Mouse (Mus musculus) CH12.LX (cell line): ENCODE measurements around the gene Gpatch11. TPM values are rescaled to one million over a fixed set of nuclear protein-coding genes. Genes with fewer than 3 reads are reported as not detected.

ENCODE experiments used
- DNase-seq: peaks from one replicate; pipeline ENCODE4 v3.0.0-alpha.2; 2013; ENCODE audit errors: extremely low read depth
- H3K27ac ChIP-seq: 2 replicates; pipeline ENCODE4 v1.5.1; 2012; ENCODE audit warnings: low read depth, mild to moderate bottlenecking, control low read depth, moderate library complexity; ENCODE audit not compliant: insufficient read depth
- H3K27me3 ChIP-seq: replicated peaks from 2 replicates; pipeline ENCODE3; 2012; ENCODE audit warnings: inconsistent platforms
- H3K36me3 ChIP-seq, 2 experiments: replicated peaks in 1 of 2; 2 replicates each; pipeline versions ENCODE3 to v1.6.1; 2012; ENCODE audit warnings: inconsistent platforms in 1 of 2, low read length in 1 of 2, mild to moderate bottlenecking in 1 of 2, mixed read lengths in 1 of 2, moderate library complexity in 1 of 2; ENCODE audit not compliant: control insufficient read depth in 1 of 2, insufficient read depth in 1 of 2
- H3K4me1 ChIP-seq, 2 experiments: 2 replicates each; pipeline ENCODE4 v1.6.1; 2012; ENCODE audit warnings: inconsistent platforms in 1 of 2, moderate library complexity in 1 of 2; ENCODE audit not compliant: insufficient read depth in 2 of 2, control insufficient read depth in 1 of 2
- H3K4me2 ChIP-seq: 2 replicates; pipeline ENCODE4 v1.6.1; 2012; ENCODE audit warnings: low read depth, mild to moderate bottlenecking, control low read depth; ENCODE audit not compliant: poor library complexity, insufficient read depth, severe bottlenecking
- H3K4me3 ChIP-seq, 3 experiments: fragments of 150-350 bp in 1 of 3; sonication (generic) in 1 of 3; replicated peaks in 1 of 3; 2 replicates each; pipeline versions ENCODE3 to v1.5.1; 2011 to 2012; ENCODE audit warnings: low read depth in 2 of 3, low read length in 2 of 3, mild to moderate bottlenecking in 2 of 3, moderate library complexity in 2 of 3, control low read depth in 1 of 3, improper control_type of control experiment in 1 of 3, inconsistent platforms in 1 of 3, mixed read lengths in 1 of 3; ENCODE audit not compliant: poor library complexity in 1 of 3
- H3K79me2 ChIP-seq: replicated peaks from 2 replicates; pipeline ENCODE4 v1.6.1; 2012; ENCODE audit warnings: mild to moderate bottlenecking, moderate library complexity; ENCODE audit not compliant: control insufficient read depth, poor library complexity, insufficient read depth, severe bottlenecking; ENCODE audit errors: extremely low read depth
- H3K9ac ChIP-seq: 2 replicates; pipeline ENCODE4 v1.6.1; 2012; ENCODE audit warnings: low read depth, mild to moderate bottlenecking, control low read depth, moderate library complexity; ENCODE audit not compliant: insufficient read depth
- H3K9me3 ChIP-seq: replicated peaks from 2 replicates; pipeline ENCODE3; 2012; ENCODE audit warnings: low read length, inconsistent platforms, mixed read lengths
- BHLHE40 ChIP-seq: IDR thresholded peaks from 2 replicates; pipeline ENCODE4 v1.6.1; 2011; ENCODE audit warnings: mild to moderate bottlenecking, low read depth, low read length, improper control_type of control experiment
- CTCF ChIP-seq, 2 experiments: IDR thresholded peaks in 1 of 2; conservative IDR thresholded peaks in 1 of 2; 2 replicates each; pipeline ENCODE4 v1.5.1; 2011 to 2012; ENCODE audit warnings: low read depth in 2 of 2, low read length in 2 of 2, improper control_type of control experiment in 1 of 2, inconsistent platforms in 1 of 2, mild to moderate bottlenecking in 1 of 2, moderate library complexity in 1 of 2
- E2F4 ChIP-seq: IDR thresholded peaks from 2 replicates; pipeline ENCODE4 v1.6.1; 2011; ENCODE audit warnings: low read depth, low read length, improper control_type of control experiment; ENCODE audit not compliant: insufficient replicate concordance
- ELF1 ChIP-seq: IDR thresholded peaks from 2 replicates; pipeline ENCODE4 v1.6.1; 2014; ENCODE audit warnings: low read depth, mild to moderate bottlenecking, inconsistent platforms, low read length, improper control_type of control experiment
- EP300 ChIP-seq: IDR thresholded peaks from 2 replicates; pipeline ENCODE4 v1.6.1; 2011; ENCODE audit warnings: low read length, improper control_type of control experiment
- ETS1 ChIP-seq: conservative IDR thresholded peaks from 2 replicates; pipeline ENCODE4 v1.6.1; 2012; ENCODE audit warnings: low read depth, mild to moderate bottlenecking, inconsistent platforms, low read length, improper control_type of control experiment, moderate library complexity
- GABPA ChIP-seq: IDR thresholded peaks from 2 replicates; pipeline ENCODE4 v1.6.1; 2012; ENCODE audit warnings: low read depth, low read length, improper control_type of control experiment, inconsistent platforms; ENCODE audit not compliant: insufficient replicate concordance
- IRF4 ChIP-seq: IDR thresholded peaks from 2 replicates; pipeline ENCODE4 v1.6.1; 2014; ENCODE audit warnings: low read depth, mild to moderate bottlenecking, inconsistent platforms, low read length, improper control_type of control experiment
- JUN ChIP-seq: IDR thresholded peaks from 2 replicates; pipeline ENCODE4 v1.6.1; 2011; ENCODE audit warnings: low read depth, mild to moderate bottlenecking, low read length, improper control_type of control experiment, moderate library complexity; ENCODE audit not compliant: insufficient read depth
- JUND ChIP-seq: conservative IDR thresholded peaks from 2 replicates; pipeline ENCODE4 v1.6.1; 2011; ENCODE audit warnings: low read depth, low read length, improper control_type of control experiment
- MAX ChIP-seq: IDR thresholded peaks from 2 replicates; pipeline ENCODE4 v1.6.1; 2011; ENCODE audit warnings: low read length, improper control_type of control experiment
- MEF2A ChIP-seq: IDR thresholded peaks from 2 replicates; pipeline ENCODE4 v1.6.1; 2014; ENCODE audit warnings: low read depth, mild to moderate bottlenecking, inconsistent platforms, low read length, improper control_type of control experiment, borderline replicate concordance
- MYC ChIP-seq: IDR thresholded peaks from 2 replicates; pipeline ENCODE4 v1.6.1; 2011; ENCODE audit warnings: low read depth, mild to moderate bottlenecking, improper control_type of control experiment, low read length
- NRF1 ChIP-seq: IDR thresholded peaks from 2 replicates; pipeline ENCODE4 v1.6.1; 2014; ENCODE audit warnings: low read depth, mild to moderate bottlenecking, inconsistent platforms, low read length, improper control_type of control experiment, moderate library complexity
- PAX5 ChIP-seq: IDR thresholded peaks from 2 replicates; pipeline ENCODE4 v1.6.1; 2012; ENCODE audit warnings: low read length, inconsistent platforms, mixed read lengths
- RAD21 ChIP-seq: IDR thresholded peaks from 2 replicates; pipeline ENCODE4 v1.6.1; 2011; ENCODE audit warnings: low read depth, mild to moderate bottlenecking, low read length, improper control_type of control experiment, moderate library complexity
- SIN3A ChIP-seq: IDR thresholded peaks from 2 replicates; pipeline ENCODE4 v1.6.1; 2012; ENCODE audit warnings: low read length, improper control_type of control experiment, inconsistent platforms
- TBP ChIP-seq: conservative IDR thresholded peaks from 2 replicates; pipeline ENCODE4 v1.6.1; 2011; ENCODE audit warnings: low read depth, low read length, improper control_type of control experiment
- UBTF ChIP-seq: IDR thresholded peaks from 2 replicates; pipeline ENCODE4 v1.6.1; 2012; ENCODE audit warnings: low read depth, mild to moderate bottlenecking, inconsistent platforms, low read length, improper control_type of control experiment, moderate library complexity
- USF1 ChIP-seq: IDR thresholded peaks from 2 replicates; pipeline ENCODE4 v1.6.1; 2014; ENCODE audit warnings: low read depth, mild to moderate bottlenecking, inconsistent platforms, low read length, improper control_type of control experiment
- USF2 ChIP-seq: conservative IDR thresholded peaks from 2 replicates; pipeline ENCODE4 v1.6.1; 2011; ENCODE audit warnings: low read depth, low read length, improper control_type of control experiment
- dilution Hi-C: fragments of 300-500 bp; cut with MboI; formaldehyde crosslinking; loops from 2 replicates; pipeline ENCODE4 v1.14.3; 2020; ENCODE audit warnings: low sequenced_read_pairs; ENCODE audit not compliant: extremely low pct_unique_long_range_greater_than_20kb, extremely low pct_ligation_motif_present
- in situ Hi-C: fragments of 300-500 bp; cut with MboI; formaldehyde crosslinking; loops from 3 replicates; pipeline ENCODE4 v1.14.3; 2019; ENCODE audit warnings: low sequenced_read_pairs, low pct_ligation_motif_present, low pct_unique_long_range_greater_than_20kb, mixed read lengths
- polyA plus RNA-seq: library from polyadenylated mRNA; unstranded; fragments of >175 nt; gene quantifications from 2 replicates; pipeline ENCODE4 v1.2.1, GENCODE M21; 2012; ENCODE audit warnings: low read depth; ENCODE audit not compliant: insufficient read length
- total RNA-seq, 2 experiments: library from RNA; depleted of rRNA; stranded (reverse); fragments of 300-350 nt in 1 of 2; fragments of >200 nt in 1 of 2; gene quantifications; 2 replicates each; pipeline ENCODE4 v1.2.3; 2012 to 2014

Gpatch11 gene
- total and polyA plus RNA-seq, 3 experiments = 13.4 to 25.5 (median 25.1) TPM

DNA sequence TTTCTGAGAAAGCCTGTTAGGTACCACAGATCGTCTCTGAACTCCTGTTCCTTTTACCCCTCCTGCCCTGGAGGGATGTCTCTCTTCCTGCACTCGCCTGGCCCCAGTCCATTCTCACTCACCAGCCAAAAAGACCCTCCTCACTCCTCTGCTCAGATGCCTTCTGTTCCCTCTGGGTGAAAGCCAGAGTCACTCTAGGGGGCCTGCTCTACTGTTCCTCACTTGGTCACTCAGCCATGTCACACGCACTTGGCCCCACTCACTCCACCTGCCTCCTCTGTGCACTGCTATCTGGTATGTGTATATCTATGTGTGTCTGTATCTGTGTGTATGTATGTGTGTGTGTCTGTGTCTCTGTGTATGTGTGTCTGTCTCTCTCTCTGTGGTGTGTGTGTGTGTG is 53.8 kb downstream of the Gpatch11 start:
- peaks cover 0 to 15% of the 10 kb centered on the region in 2 experiments for H3K36me3 ChIP-seq

DNA sequence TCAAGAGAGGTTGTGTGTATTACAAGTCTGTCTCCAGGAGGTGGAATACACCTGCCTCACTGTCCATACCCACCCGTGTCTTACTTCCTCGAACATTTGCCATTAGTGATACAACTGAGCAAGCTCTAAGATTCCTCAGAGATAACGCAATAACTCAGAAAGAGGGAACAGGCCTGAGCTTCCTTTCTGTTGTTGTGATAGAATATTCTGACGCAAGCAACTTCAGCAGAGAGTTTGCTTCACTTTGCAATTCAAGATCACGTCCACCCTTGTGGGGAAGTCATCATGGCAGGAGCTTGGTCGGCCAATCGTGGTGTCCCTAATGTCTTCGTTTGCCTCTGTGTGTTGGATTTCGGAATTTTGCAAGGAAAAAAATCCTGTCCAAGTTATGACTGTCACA is 55.7 kb downstream of the Gpatch11 start:
- DNase-seq = no peak
- H3K79me2 ChIP-seq = no peaks in the 10 kb centered on the region
- no peak overlapping the region for H3K9ac ChIP-seq
- H3K9me3 ChIP-seq = no peaks in the 10 kb centered on the region
- in situ Hi-C loops (no loop called here), dilution Hi-C loops (no loop called here)
- H3K27ac ChIP-seq = no peak overlapping the region
- H3K27me3 ChIP-seq = no peaks in the 10 kb centered on the region
- no peak overlapping the region for H3K4me2 ChIP-seq
- no peak overlapping the region for H3K4me3 ChIP-seq
- TF ChIP-seq EP300 (no peak), JUND (no peak), MEF2A (no peak), TBP (no peak), SIN3A (no peak), ELF1 (no peak), E2F4 (no peak), PAX5 (no peak), IRF4 (no peak), NRF1 (no peak)
- no peaks in the 10 kb centered on the region for H3K36me3 ChIP-seq
- peaks cover 4 to 10% of the 10 kb centered on the region in 2 experiments; a peak in 3 of 4 replicates for H3K4me1 ChIP-seq

More for the DNA sequence above, 53.8 kb downstream of the Gpatch11 start:
- no peak overlapping the region for H3K4me2 ChIP-seq
- dilution Hi-C loops = no loop called here
- H3K4me3 ChIP-seq = no peak overlapping the region
- TF ChIP-seq USF1 (no peak), ELF1 (no peak), BHLHE40 (no peak), ETS1 (no peak), MYC (no peak), GABPA (no peak), UBTF (no peak), E2F4 (no peak), SIN3A (no peak), MAX (no peak), USF2 (no peak), CTCF (conservative IDR thresholded peaks at IDR 0.05 in 1 of 2, IDR thresholded peaks at IDR 0.05 in 1 of 2; ENCODE audit: low read depth in 2 of 2, low read length in 2 of 2) (no peak), TBP (no peak), JUN (no peak), RAD21 (no peak)
- H3K9me3 ChIP-seq = peaks cover 9% of the 10 kb centered on the region
- no peaks in the 10 kb centered on the region for H3K27me3 ChIP-seq
- in situ Hi-C loops = no loop called here
- DNase-seq = no peak
- H3K4me1 ChIP-seq = peaks cover 2 to 10% of the 10 kb centered on the region in 2 experiments; a peak in 2 of 4 replicates
- H3K79me2 ChIP-seq = no peaks in the 10 kb centered on the region
- no peak overlapping the region for H3K9ac ChIP-seq
- no peak overlapping the region for H3K27ac ChIP-seq
